Mouse (Mus musculus) limb, embryonic 13.5 days (tissue): ENCODE measurements around the gene Tmco2. TPM values are rescaled to one million over a fixed set of nuclear protein-coding genes. Genes with fewer than 3 reads are reported as not detected.
A peak's percentile ranks its signal among the peaks of the same experiment; 100 is the strongest.
"Not testable (repeated sequence)": the region's sequence is repeated elsewhere in the genome, so short reads cannot be mapped to it uniquely, and the experiment has no call there.

Source experiments
- ATAC-seq: fragments of 200-750 bp; cut with Nextera tagmentation; 2 replicates; pipeline ENCODE4 v1.8.0; 2017; ENCODE audit warnings: low read depth, moderate number of reproducible peaks, moderate TSS enrichment; ENCODE audit not compliant: low FRiP score
- H3K27ac ChIP-seq: fragments of 300-500 bp; sonication (generic); 2 replicates; pipeline ENCODE4 v1.5.1; 2015; ENCODE audit warnings: inconsistent platforms, mild to moderate bottlenecking, moderate library complexity
- H3K27me3 ChIP-seq: fragments of 300-500 bp; sonication (generic); 2 replicates; pipeline ENCODE4 v1.6.1; 2015; ENCODE audit warnings: mild to moderate bottlenecking, inconsistent platforms
- H3K36me3 ChIP-seq: fragments of 300-500 bp; sonication (generic); 2 replicates; pipeline ENCODE4 v1.6.1; 2015; ENCODE audit warnings: inconsistent platforms, mild to moderate bottlenecking, moderate library complexity
- H3K4me1 ChIP-seq: fragments of 300-500 bp; sonication (generic); 2 replicates; pipeline ENCODE4 v1.6.1; 2015; ENCODE audit warnings: inconsistent platforms
- H3K4me2 ChIP-seq: fragments of 300-500 bp; sonication (generic); replicated peaks from 2 replicates; pipeline ENCODE4 v1.6.1; 2015; ENCODE audit warnings: inconsistent platforms, mild to moderate bottlenecking, moderate library complexity
- H3K4me3 ChIP-seq: fragments of 300-500 bp; sonication (generic); 2 replicates; pipeline ENCODE4 v1.5.1; 2015; ENCODE audit warnings: moderate library complexity, mild to moderate bottlenecking, inconsistent platforms
- H3K9ac ChIP-seq: fragments of 300-500 bp; sonication (generic); 2 replicates; pipeline ENCODE4 v1.6.1; 2015; ENCODE audit warnings: mild to moderate bottlenecking, inconsistent platforms
- H3K9me3 ChIP-seq: fragments of 300-500 bp; sonication (generic); 2 replicates; pipeline ENCODE4 v1.6.1; 2016; ENCODE audit warnings: inconsistent platforms
- WGBS: fragments of 180-500 bp; shearing (Covaris S2); methylation state at CpG from one replicate; pipeline ENCODE4 v1.1.7; 2015; 5-methylcytosine and 5-hydroxymethylcytosine counted together
- polyA plus RNA-seq: library from polyadenylated mRNA; unstranded; fragments of >200 nt; fragmentation: Nextera tagmentation; extraction: Ambion mirVana; gene quantifications from 2 replicates; pipeline ENCODE4 v1.2.1, GENCODE M21; 2015

Tmco2 gene
- not detected in 2 replicates for polyA plus RNA-seq

- Histone ChIP-seq H3K27ac (no peak within 1 kb of the TSS), H3K36me3 (no peaks in the 10 kb centered on the region), H3K4me3 (no peak within 1 kb of the TSS), H3K4me2 (no peak within 1 kb of the TSS), H3K27me3 (no peaks in the 10 kb centered on the region), H3K9me3 (no peaks in the 10 kb centered on the region), H3K4me1 (no peaks in the 10 kb centered on the region), H3K9ac (no peak within 1 kb of the TSS)
- WGBS = 92% methylated on average over 2 of the region's 2 CpGs
- ATAC-seq = no peak
Observed at GRCm38 (mm10) chr4:121109126-121109525, at the start of gene Tmco2. TSS of gene Tmco2 (minus strand) at chr4:121109226.

- Histone ChIP-seq H3K36me3 (no peaks in the 10 kb centered on the region), H3K9me3 (no peaks in the 10 kb centered on the region), H3K4me1 (no peaks in the 10 kb centered on the region), H3K27ac (no peak overlapping the region), H3K4me3 (no peak overlapping the region), H3K4me2 (no peak overlapping the region), H3K9ac (no peak overlapping the region), H3K27me3 (no peaks in the 10 kb centered on the region)
- WGBS = 86% methylated on average over 4 of the region's 4 CpGs
- ATAC-seq = no peak
Observed at GRCm38 (mm10) chr4:121103304-121103703, 5.7 kb downstream of the Tmco2 start.

GRCm38 (mm10) chr4:121097650-121098378 lies 11.2 kb downstream of the Tmco2 start, which contains the start of gene Zmpste24:
TSS of gene Zmpste24 (minus strand) at chr4:121098241.
- H3K9ac ChIP-seq = peak within 1 kb of the TSS; percentile 89
- peak within 1 kb of the TSS; percentile 81 for H3K4me2 ChIP-seq
- H3K9me3 ChIP-seq = no peaks in the 10 kb centered on the region
- peak; percentile 86 for ATAC-seq
- no peaks in the 10 kb centered on the region for H3K27me3 ChIP-seq
- peak within 1 kb of the TSS; percentile 87 for H3K4me3 ChIP-seq
- WGBS = under 1% methylated on average over 39 of the region's 39 CpGs
- H3K27ac ChIP-seq = no peak within 1 kb of the TSS
- peaks cover 27% of the 10 kb centered on the region for H3K36me3 ChIP-seq
- peaks cover 12% of the 10 kb centered on the region for H3K4me1 ChIP-seq

GRCm38 (mm10) chr4:121090211-121090610 lies 18.8 kb downstream of the Tmco2 start:
- WGBS = 92% methylated on average over 4 of the region's 4 CpGs
- Histone ChIP-seq H3K27ac (no peak overlapping the region), H3K9ac (no peak overlapping the region), H3K36me3 (peaks cover 82% of the 10 kb centered on the region), H3K4me1 (no peaks in the 10 kb centered on the region), H3K27me3 (no peaks in the 10 kb centered on the region), H3K4me3 (no peak overlapping the region), H3K9me3 (no peaks in the 10 kb centered on the region), H3K4me2 (no peak overlapping the region)
- no peak for ATAC-seq

GRCm38 (mm10) chr4:121088696-121089095 lies 20.3 kb downstream of the Tmco2 start:
- H3K4me3 ChIP-seq = no peak overlapping the region
- WGBS = 85% methylated on average over 2 of the region's 2 CpGs
- ATAC-seq = no peak

GRCm38 (mm10) chr4:121084506-121084905 lies 24.5 kb downstream of the Tmco2 start:
- no peak overlapping the region for H3K27ac ChIP-seq
- ATAC-seq = no peak
- no peak overlapping the region for H3K9ac ChIP-seq
- H3K36me3 ChIP-seq = peaks cover 80% of the 10 kb centered on the region
- H3K9me3 ChIP-seq = no peaks in the 10 kb centered on the region
- H3K4me2 ChIP-seq = no peak overlapping the region
- H3K4me3 ChIP-seq = no peak overlapping the region
- no peaks in the 10 kb centered on the region for H3K4me1 ChIP-seq
- no peaks in the 10 kb centered on the region for H3K27me3 ChIP-seq

More at GRCm38 (mm10) chr4:121088696-121089095, 20.3 kb downstream of the Tmco2 start:
- no peaks in the 10 kb centered on the region for H3K4me1 ChIP-seq
- H3K4me2 ChIP-seq = no peak overlapping the region
- no peak overlapping the region for H3K27ac ChIP-seq
- no peaks in the 10 kb centered on the region for H3K9me3 ChIP-seq
- no peak overlapping the region for H3K9ac ChIP-seq
- no peaks in the 10 kb centered on the region for H3K27me3 ChIP-seq
- H3K36me3 ChIP-seq = peaks cover 80% of the 10 kb centered on the region

GRCm38 (mm10) chr4:121080395-121080794 lies 28.6 kb downstream of the Tmco2 start:
- H3K9ac ChIP-seq = no peak overlapping the region
- no peaks in the 10 kb centered on the region for H3K4me1 ChIP-seq
- no peaks in the 10 kb centered on the region for H3K9me3 ChIP-seq
- ATAC-seq = no peak
- H3K4me3 ChIP-seq = no peak overlapping the region
- H3K36me3 ChIP-seq = peaks cover 94% of the 10 kb centered on the region
- H3K27ac ChIP-seq = no peak overlapping the region
- no peaks in the 10 kb centered on the region for H3K27me3 ChIP-seq
- H3K4me2 ChIP-seq = no peak overlapping the region
- WGBS = 88% methylated on average over 1 of the region's 1 CpGs

GRCm38 (mm10) chr4:121077915-121078646 lies 30.9 kb downstream of the Tmco2 start:
- Histone ChIP-seq H3K4me3 (no peak overlapping the region), H3K4me2 (no peak overlapping the region), H3K9ac (no peak overlapping the region), H3K27ac (no peak overlapping the region), H3K36me3 (peaks cover 92% of the 10 kb centered on the region), H3K9me3 (no peaks in the 10 kb centered on the region), H3K27me3 (no peaks in the 10 kb centered on the region), H3K4me1 (no peaks in the 10 kb centered on the region)
- WGBS = 75% methylated on average over 3 of the region's 3 CpGs
- ATAC-seq = no peak

GRCm38 (mm10) chr4:121074250-121074649 lies 34.8 kb downstream of the Tmco2 start:
- Histone ChIP-seq H3K4me3 (no peak overlapping the region), H3K27me3 (no peaks in the 10 kb centered on the region), H3K9ac (no peak overlapping the region), H3K36me3 (peaks cover 84% of the 10 kb centered on the region), H3K27ac (no peak overlapping the region), H3K9me3 (no peaks in the 10 kb centered on the region), H3K4me2 (no peak overlapping the region), H3K4me1 (no peaks in the 10 kb centered on the region)
- no peak for ATAC-seq
- WGBS = 85% methylated on average over 4 of the region's 4 CpGs

- no peak overlapping the region for H3K4me3 ChIP-seq
- no peaks in the 10 kb centered on the region for H3K27me3 ChIP-seq
- H3K36me3 ChIP-seq = peaks cover 64% of the 10 kb centered on the region
- H3K4me1 ChIP-seq = no peaks in the 10 kb centered on the region
- no peak overlapping the region for H3K4me2 ChIP-seq
- H3K9me3 ChIP-seq = no peaks in the 10 kb centered on the region
- H3K9ac ChIP-seq = no peak overlapping the region
- ATAC-seq = no peak
- H3K27ac ChIP-seq = no peak overlapping the region
- WGBS = 83% methylated on average over 2 of the region's 2 CpGs
Observed at GRCm38 (mm10) chr4:121065336-121065735, 43.7 kb downstream of the Tmco2 start.

GRCm38 (mm10) chr4:121059218-121059617 lies 49.8 kb downstream of the Tmco2 start:
- H3K9me3 ChIP-seq, H3K4me2 ChIP-seq, H3K9ac ChIP-seq, H3K27ac ChIP-seq, H3K27me3 ChIP-seq, H3K4me3 ChIP-seq, H3K4me1 ChIP-seq, ATAC-seq: not testable (repeated sequence)
- 84% methylated on average over 10 of the region's 10 CpGs for WGBS
- peaks cover 46% of the 10 kb centered on the region for H3K36me3 ChIP-seq

- no peak overlapping the region for H3K4me3 ChIP-seq
- H3K36me3 ChIP-seq = peaks cover 51% of the 10 kb centered on the region
- H3K9ac ChIP-seq = no peak overlapping the region
- 71% methylated on average over 2 of the region's 2 CpGs for WGBS
- H3K4me2 ChIP-seq = no peak overlapping the region
- peaks cover 18% of the 10 kb centered on the region for H3K27me3 ChIP-seq
- peaks cover 10% of the 10 kb centered on the region for H3K4me1 ChIP-seq
- H3K27ac ChIP-seq = no peak overlapping the region
- no peak for ATAC-seq
- H3K9me3 ChIP-seq = no peaks in the 10 kb centered on the region
Observed at GRCm38 (mm10) chr4:121057032-121057431, 52.0 kb downstream of the Tmco2 start.
